Mouse (Mus musculus) testis, postnatal 14 days (tissue): ENCODE data around the gene Zfp995.
"Not testable (repeated sequence)": the region's sequence is repeated elsewhere in the genome, so short reads cannot be mapped to it uniquely, and the experiment has no call there.

Source experiments
- DNase-seq: peaks from one replicate; pipeline ENCODE4 v3.0.0; 2021; ENCODE audit warnings: low spot score

Gene Zfp995

GRCm38 (mm10) chr17:21909456-21910052 lies at the start of gene Zfp995:
Gene Zfp995 (minus strand): TSS chr17:21909926.
- peak; percentile 68 for DNase-seq

GRCm38 (mm10) chr17:21909039-21909438 lies 687 bp downstream of the Zfp995 start:
- DNase-seq: no peak

- DNase-seq: no peak
Observed at GRCm38 (mm10) chr17:21871256-21871655, 38.5 kb downstream of the Zfp995 start.

GRCm38 (mm10) chr17:21846322-21846582 lies 63.5 kb downstream of the Zfp995 start:
- DNase-seq: not testable (repeated sequence)

GRCm38 (mm10) chr17:21845545-21846321 lies 64.0 kb downstream of the Zfp995 start, which contains the start of gene Zfp820:
Gene Zfp820 (minus strand): TSS chr17:21845772.
- peak; percentile 74 for DNase-seq

- DNase-seq: no peak
Observed at GRCm38 (mm10) chr17:21838510-21838909, 71.2 kb downstream of the Zfp995 start.
